Mouse (Mus musculus) erythroid progenitor cell, adult 5-6 weeks (primary cell): ENCODE measurements around the gene Gfod2. TPM values are rescaled to one million over a fixed set of nuclear protein-coding genes. Genes with fewer than 3 reads are reported as not detected.
A peak's percentile ranks its signal among the peaks of the same experiment; 100 is the strongest.

Experiments
- ATAC-seq: replicated peaks from 2 replicates; pipeline ENCODE4 v1.8.0; 2016; ENCODE audit warnings: moderate number of reproducible peaks, mild to moderate bottlenecking, moderate TSS enrichment, inconsistent platforms; ENCODE audit not compliant: poor library complexity, low FRiP score, severe bottlenecking
- total RNA-seq, 2 experiments: library from RNA; stranded (forward) in 1 of 2; stranded (reverse) in 1 of 2; fragments of 150-400 nt in 1 of 2; fragments of 186-747, 209-891 nt in 1 of 2; gene quantifications; 2 replicates each; pipeline versions ENCODE4 v1.2.3 to v1.2.4; 2015 to 2017; ENCODE audit warnings: low replicate concordance in 2 of 2

The Gfod2 gene
- total RNA-seq, 2 experiments from 2014 or later: not detected

DNA sequence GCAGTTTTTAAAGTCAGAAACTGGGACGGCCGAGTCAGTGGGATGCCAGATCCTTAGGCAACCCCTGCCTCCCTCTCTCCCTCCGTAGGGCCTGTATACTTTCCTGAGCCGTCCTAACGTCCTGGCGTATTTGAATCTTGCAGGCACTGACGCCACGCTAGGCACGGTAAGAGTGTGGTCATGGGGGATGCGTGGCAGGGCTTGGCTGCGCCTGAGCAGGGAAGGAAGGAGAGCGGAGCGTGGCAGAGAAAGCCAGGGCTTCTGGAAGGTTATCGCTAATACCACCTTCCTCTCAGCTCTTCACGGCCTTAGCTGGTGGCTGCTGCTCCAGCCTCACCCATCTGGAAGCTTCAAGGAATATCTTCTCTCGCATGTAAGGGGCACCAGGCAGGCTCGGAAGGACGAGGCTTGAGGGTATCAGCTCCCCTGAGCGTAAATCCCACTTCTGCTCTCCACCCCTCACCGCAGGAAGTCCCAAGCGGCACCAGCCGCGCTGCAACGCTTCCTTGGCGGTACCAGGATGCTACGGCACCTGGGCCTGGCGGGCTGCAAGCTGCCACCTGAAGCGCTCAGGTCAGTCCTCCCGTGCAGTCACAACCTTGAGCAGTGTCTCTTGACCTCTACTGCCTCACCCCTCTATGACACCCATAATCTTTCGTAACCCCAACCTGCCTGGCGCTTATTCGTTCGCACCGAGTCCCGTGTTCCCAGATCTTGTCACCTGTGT lies 69.0 kb downstream of the Gfod2 start:
- no peak for ATAC-seq

DNA sequence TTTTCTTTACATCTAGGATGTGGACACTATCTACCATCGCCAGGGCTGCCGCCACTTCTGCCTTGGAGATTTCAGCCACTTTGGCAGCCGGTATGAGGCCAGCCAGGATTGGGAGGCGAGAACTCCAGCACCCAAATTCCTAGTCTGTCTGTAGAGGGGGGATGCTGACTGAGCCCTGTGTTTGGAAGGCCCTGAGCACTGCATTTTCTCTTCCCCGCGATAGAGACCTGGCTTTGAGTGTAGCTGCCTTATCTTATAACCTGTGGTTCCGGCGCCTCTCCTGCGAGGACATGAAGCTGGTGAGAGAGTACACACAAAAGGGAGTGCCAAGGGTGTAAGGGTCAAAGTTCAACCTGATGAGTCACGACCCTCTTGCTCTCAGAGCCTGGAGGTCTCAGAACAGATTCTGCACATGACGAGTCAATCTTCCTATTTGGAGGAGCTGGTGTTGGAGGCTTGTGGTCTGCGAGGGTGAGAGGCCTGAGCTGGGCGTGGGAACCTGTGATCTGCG lies 70.2 kb downstream of the Gfod2 start:
- no peak for ATAC-seq

- ATAC-seq: no peak
Measured at GRCm38 (mm10) chr8:105687512-105687911, 71.0 kb downstream of the Gfod2 start.

DNA sequence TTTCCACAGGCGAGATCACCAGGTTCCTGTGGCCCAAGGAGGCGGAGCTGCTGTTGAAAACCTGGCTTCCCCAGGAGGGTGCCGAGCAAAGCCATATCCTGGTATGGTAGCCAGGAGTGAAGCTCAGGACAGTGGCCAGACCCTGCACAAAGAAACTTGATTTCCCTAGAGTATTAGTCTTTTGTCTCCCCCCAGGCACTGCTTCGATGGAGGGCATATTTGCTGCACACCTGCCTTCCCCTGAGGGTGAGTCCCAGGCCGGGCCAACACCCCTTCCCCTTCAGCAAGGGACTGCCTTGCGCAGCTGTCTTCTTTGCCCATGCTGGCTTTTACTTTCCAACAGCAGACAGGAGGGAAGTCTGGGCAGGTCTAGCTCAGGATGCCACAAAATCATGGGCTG lies 71.9 kb downstream of the Gfod2 start:
- no peak for ATAC-seq

DNA sequence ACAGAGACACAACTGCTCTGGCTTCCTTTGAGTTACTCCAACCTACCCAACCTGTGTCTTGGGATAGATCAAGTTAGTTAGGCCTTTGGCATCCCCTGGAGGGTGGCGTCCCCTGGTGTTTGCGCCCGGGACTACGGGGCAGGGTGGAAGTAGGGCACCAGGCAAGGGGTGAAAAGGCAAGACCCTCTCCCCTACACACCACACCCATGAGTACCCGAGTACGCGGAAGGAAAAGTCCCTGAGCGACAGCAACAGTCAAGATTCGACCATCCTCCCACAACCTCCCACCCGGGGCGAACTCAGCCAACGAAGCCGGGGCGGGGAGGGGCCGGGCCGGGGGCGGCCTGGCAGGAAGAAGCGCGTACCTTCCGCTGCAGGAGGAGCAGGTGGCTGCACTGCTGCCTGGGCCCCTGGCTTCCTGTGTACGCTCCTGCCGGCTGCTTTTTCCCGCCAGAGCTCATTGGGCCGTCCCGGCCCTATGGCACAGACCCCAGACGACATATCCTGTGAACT lies 72.6 kb downstream of the Gfod2 start, which contains the start of gene Carmil2:
Gene Carmil2, plus strand, starts transcription at position 479 of the 513 bp plus-strand sequence.
- ATAC-seq: 0 out of 2 replicates have a peak, but pooled peaks have one; percentile 33

DNA sequence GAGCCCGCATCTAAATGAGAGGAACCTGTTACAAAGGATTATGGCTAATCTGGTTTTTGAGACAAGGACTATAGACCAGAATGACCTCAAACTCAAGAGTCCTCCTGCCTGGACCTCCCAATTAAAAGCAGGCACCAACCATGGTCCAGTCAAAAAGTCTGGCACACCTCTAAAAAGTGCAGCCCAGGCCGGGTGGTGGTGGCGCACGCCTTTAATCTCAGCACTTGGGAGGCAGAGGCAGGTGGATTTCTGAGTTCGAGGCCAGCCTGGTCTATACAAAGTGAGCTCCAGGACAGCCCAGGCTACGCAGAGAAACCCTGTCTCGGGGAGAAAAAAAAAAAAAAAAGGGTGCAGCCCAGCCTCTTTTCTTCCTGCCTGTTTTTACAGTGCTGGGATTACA lies 73.1 kb downstream of the Gfod2 start:
- ATAC-seq: no peak

DNA sequence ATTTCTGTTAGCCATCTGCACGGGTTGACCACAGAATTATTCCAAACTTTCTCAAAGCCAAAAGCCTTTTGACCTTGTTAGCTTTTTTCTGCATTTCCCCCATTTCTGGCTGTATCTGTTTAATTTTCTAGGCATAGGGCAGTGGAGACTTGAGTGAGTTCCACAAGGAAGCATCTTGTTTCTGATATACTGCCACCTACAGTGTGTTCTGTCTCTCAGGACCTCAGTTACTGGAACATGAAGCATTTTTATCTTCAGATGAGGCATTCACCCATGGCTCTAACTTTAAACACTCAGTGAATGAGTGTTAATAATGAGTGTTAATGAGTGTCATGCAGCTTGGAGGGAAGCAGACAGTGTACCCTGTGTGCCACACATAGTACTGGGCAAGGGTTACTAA lies 80.6 kb downstream of the Gfod2 start:
- ATAC-seq: no peak

Other genes starting within 250 kb of the Gfod2 start
- not detected in 2 replicates for gene Hsd11b2, start 239.9 kb downstream of the Gfod2 start, total RNA-seq (2015; ENCODE audit: low replicate concordance)
- not detected in 2 replicates for gene Hsd11b2, start 239.9 kb downstream of the Gfod2 start, total RNA-seq (2017; ENCODE audit: low replicate concordance)
- gene Atp6v0d1, start 192.6 kb downstream of the Gfod2 start, total RNA-seq (2015; ENCODE audit: low replicate concordance): 84.7 and 109 TPM in 2 replicates
- 31.3 and 35.6 TPM in 2 replicates for gene Atp6v0d1, start 192.6 kb downstream of the Gfod2 start, total RNA-seq (2017; ENCODE audit: low replicate concordance)
- 7.2 and 11.3 TPM in 2 replicates for gene Ripor1, start 153.4 kb downstream of the Gfod2 start, total RNA-seq (2015; ENCODE audit: low replicate concordance)
- gene Ripor1, start 153.4 kb downstream of the Gfod2 start, total RNA-seq (2017; ENCODE audit: low replicate concordance): 0.23 and 1.8 TPM in 2 replicates
- gene Ctcf, start 122.1 kb downstream of the Gfod2 start, total RNA-seq (2015; ENCODE audit: low replicate concordance): 154 and 195 TPM in 2 replicates
- gene Ctcf, start 122.1 kb downstream of the Gfod2 start, total RNA-seq (2017; ENCODE audit: low replicate concordance): 314 and 346 TPM in 2 replicates
- not detected in 2 replicates for gene Agrp, start 121.3 kb downstream of the Gfod2 start, total RNA-seq (2015; ENCODE audit: low replicate concordance)
- not detected in 2 replicates for gene Agrp, start 121.3 kb downstream of the Gfod2 start, total RNA-seq (2017; ENCODE audit: low replicate concordance)
- 4.7 and 5.4 TPM in 2 replicates for gene Carmil2, start 72.4 kb downstream of the Gfod2 start, total RNA-seq (2015; ENCODE audit: low replicate concordance)
- 4.2 and 7.0 TPM in 2 replicates for gene Carmil2, start 72.4 kb downstream of the Gfod2 start, total RNA-seq (2017; ENCODE audit: low replicate concordance)
- gene Acd, start 57.6 kb downstream of the Gfod2 start, total RNA-seq (2015; ENCODE audit: low replicate concordance): 10.9 and 22.0 TPM in 2 replicates
- gene Acd, start 57.6 kb downstream of the Gfod2 start, total RNA-seq (2017; ENCODE audit: low replicate concordance): 1.7 and 9.7 TPM in 2 replicates
- gene Pard6a, start 57.5 kb downstream of the Gfod2 start, total RNA-seq (2015; ENCODE audit: low replicate concordance): 1.7 and 3.6 TPM in 2 replicates
- 2.7 TPM in 1 of 2 replicates, not detected in the other for gene Pard6a, start 57.5 kb downstream of the Gfod2 start, total RNA-seq (2017; ENCODE audit: low replicate concordance)
- gene 4933405L10Rik, start 51.0 kb downstream of the Gfod2 start, total RNA-seq (2015; ENCODE audit: low replicate concordance): not detected in 2 replicates
- gene 4933405L10Rik, start 51.0 kb downstream of the Gfod2 start, total RNA-seq (2017; ENCODE audit: low replicate concordance): not detected in 2 replicates
- gene Enkd1, start 50.5 kb downstream of the Gfod2 start, total RNA-seq (2015; ENCODE audit: low replicate concordance): 2.9 and 5.4 TPM in 2 replicates
- 0.15 and 3.7 TPM in 2 replicates for gene Enkd1, start 50.5 kb downstream of the Gfod2 start, total RNA-seq (2017; ENCODE audit: low replicate concordance)
- gene Ranbp10, start 68.7 kb upstream of the Gfod2 start, total RNA-seq (2015; ENCODE audit: low replicate concordance): 306 and 341 TPM in 2 replicates
- gene Ranbp10, start 68.7 kb upstream of the Gfod2 start, total RNA-seq (2017; ENCODE audit: low replicate concordance): 296 and 297 TPM in 2 replicates
- gene Tsnaxip1, start 69.1 kb upstream of the Gfod2 start, total RNA-seq (2015; ENCODE audit: low replicate concordance): 2.9 TPM in 1 of 2 replicates, not detected in the other
- gene Tsnaxip1, start 69.1 kb upstream of the Gfod2 start, total RNA-seq (2017; ENCODE audit: low replicate concordance): 1.4 TPM in 1 of 2 replicates, not detected in the other
- 57.0 and 57.3 TPM in 2 replicates for gene Cenpt, start 94.6 kb upstream of the Gfod2 start, total RNA-seq (2015; ENCODE audit: low replicate concordance)
- 55.2 and 94.3 TPM in 2 replicates for gene Cenpt, start 94.6 kb upstream of the Gfod2 start, total RNA-seq (2017; ENCODE audit: low replicate concordance)
- 9.6 and 22.0 TPM in 2 replicates for gene Thap11, start 96.5 kb upstream of the Gfod2 start, total RNA-seq (2015; ENCODE audit: low replicate concordance)
- gene Thap11, start 96.5 kb upstream of the Gfod2 start, total RNA-seq (2017; ENCODE audit: low replicate concordance): 11.0 and 18.6 TPM in 2 replicates
- 57.8 and 102 TPM in 2 replicates for gene Nutf2, start 101.9 kb upstream of the Gfod2 start, total RNA-seq (2015; ENCODE audit: low replicate concordance)
- 15.3 and 42.5 TPM in 2 replicates for gene Nutf2, start 101.9 kb upstream of the Gfod2 start, total RNA-seq (2017; ENCODE audit: low replicate concordance)
- gene Edc4, start 122.2 kb upstream of the Gfod2 start, total RNA-seq (2015; ENCODE audit: low replicate concordance): 12.2 and 15.9 TPM in 2 replicates
- gene Edc4, start 122.2 kb upstream of the Gfod2 start, total RNA-seq (2017; ENCODE audit: low replicate concordance): 22.1 and 25.5 TPM in 2 replicates
- not detected in 2 replicates for gene Nrn1l, start 134.9 kb upstream of the Gfod2 start, total RNA-seq (2015; ENCODE audit: low replicate concordance)
- not detected in 2 replicates for gene Nrn1l, start 134.9 kb upstream of the Gfod2 start, total RNA-seq (2017; ENCODE audit: low replicate concordance)
- gene Pskh1, start 141.8 kb upstream of the Gfod2 start, total RNA-seq (2015; ENCODE audit: low replicate concordance): 5.4 and 8.6 TPM in 2 replicates
- gene Pskh1, start 141.8 kb upstream of the Gfod2 start, total RNA-seq (2017; ENCODE audit: low replicate concordance): 7.1 and 11.7 TPM in 2 replicates
- gene Ctrl, start 175.2 kb upstream of the Gfod2 start, total RNA-seq (2015; ENCODE audit: low replicate concordance): not detected in 2 replicates
- not detected in 2 replicates for gene Ctrl, start 175.2 kb upstream of the Gfod2 start, total RNA-seq (2017; ENCODE audit: low replicate concordance)
- gene Psmb10, start 179.8 kb upstream of the Gfod2 start, total RNA-seq (2015; ENCODE audit: low replicate concordance): 20.2 and 25.2 TPM in 2 replicates
- gene Psmb10, start 179.8 kb upstream of the Gfod2 start, total RNA-seq (2017; ENCODE audit: low replicate concordance): 2.7 and 4.2 TPM in 2 replicates
- gene Lcat, start 184.7 kb upstream of the Gfod2 start, total RNA-seq (2015; ENCODE audit: low replicate concordance): not detected in 2 replicates
- 2.4 TPM in 1 of 2 replicates, not detected in the other for gene Lcat, start 184.7 kb upstream of the Gfod2 start, total RNA-seq (2017; ENCODE audit: low replicate concordance)
- 2.5 and 3.4 TPM in 2 replicates for gene Slc12a4, start 207.4 kb upstream of the Gfod2 start, total RNA-seq (2015; ENCODE audit: low replicate concordance)
- 4.0 and 13.7 TPM in 2 replicates for gene Slc12a4, start 207.4 kb upstream of the Gfod2 start, total RNA-seq (2017; ENCODE audit: low replicate concordance)
- gene Dpep3, start 220.8 kb upstream of the Gfod2 start, total RNA-seq (2015; ENCODE audit: low replicate concordance): not detected in 2 replicates
- not detected in 2 replicates for gene Dpep3, start 220.8 kb upstream of the Gfod2 start, total RNA-seq (2017; ENCODE audit: low replicate concordance)
- 0.72 and 6.7 TPM in 2 replicates for gene Dus2, start 232.7 kb upstream of the Gfod2 start, total RNA-seq (2015; ENCODE audit: low replicate concordance)
- 6.3 and 14.4 TPM in 2 replicates for gene Dus2, start 232.7 kb upstream of the Gfod2 start, total RNA-seq (2017; ENCODE audit: low replicate concordance)
- gene Dpep2nb, start 247.3 kb upstream of the Gfod2 start, total RNA-seq (2015; ENCODE audit: low replicate concordance): not detected in 2 replicates
- not detected in 2 replicates for gene Dpep2nb, start 247.3 kb upstream of the Gfod2 start, total RNA-seq (2017; ENCODE audit: low replicate concordance)